Mouse (Mus musculus): ENCODE data around the gene Gm11232. TPM values are rescaled to one million over a fixed set of nuclear protein-coding genes. Genes with fewer than 3 reads are reported as not detected.

Gene Gm11232
- polyA plus RNA-seq, 2 experiments: 0.04 TPM; not detected in 1

DNA sequence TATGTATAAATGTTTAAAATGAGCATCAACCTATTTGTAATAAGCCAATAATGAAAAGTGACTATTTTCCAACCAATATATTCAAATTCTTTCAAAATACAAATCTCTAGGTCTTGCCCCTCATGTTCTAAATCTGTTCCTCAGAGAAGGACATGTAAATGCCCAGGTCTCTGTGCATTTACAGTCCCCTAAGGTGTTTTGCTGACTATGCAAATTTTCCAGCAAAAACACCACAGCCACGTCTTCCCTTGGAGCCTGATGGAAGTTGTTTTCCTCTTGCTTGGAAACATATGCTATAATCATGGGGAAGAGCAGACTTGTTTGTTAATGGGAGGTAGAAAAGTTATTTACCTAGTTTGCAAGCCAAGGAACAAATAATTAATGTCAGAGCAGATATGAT, 12.0 kb downstream of the Gm11232 start:
- TF ChIP-seq POLR2A (IDR thresholded peaks at IDR 0.05; ENCODE audit: borderline replicate concordance, extremely low read depth, insufficient read depth, insufficient read length): no peak
- WGBS: 36% methylated on average over 1 of the region's 1 CpGs
- Histone ChIP-seq H3K4me2 (replicated peaks; ENCODE audit: low read depth, low read length, severe bottlenecking) (no peak overlapping the region), H3K36me3 (ENCODE audit: control insufficient read depth, insufficient read depth, low read length) (no peaks in the 10 kb centered on the region), H3K4me3 (replicated peaks; ENCODE audit: low read length) (no peak overlapping the region), H3K9me3 (ENCODE audit: control insufficient read depth, low read length) (no peaks in the 10 kb centered on the region), H3K27ac (replicated peaks; ENCODE audit: low read depth, low read length) (no peak overlapping the region), H3K27me3 (ENCODE audit: control insufficient read depth, insufficient read depth, low read length) (no peaks in the 10 kb centered on the region), H3K9ac (ENCODE audit: low read depth, low read length, severe bottlenecking) (no peak overlapping the region), H3K4me1 (ENCODE audit: control insufficient read depth, insufficient read depth, low read length) (no peaks in the 10 kb centered on the region)
- DNase-seq (ENCODE audit: low spot score) (no peak), ATAC-seq (ENCODE audit: low FRiP score, low read depth) (no peak)

DNA sequence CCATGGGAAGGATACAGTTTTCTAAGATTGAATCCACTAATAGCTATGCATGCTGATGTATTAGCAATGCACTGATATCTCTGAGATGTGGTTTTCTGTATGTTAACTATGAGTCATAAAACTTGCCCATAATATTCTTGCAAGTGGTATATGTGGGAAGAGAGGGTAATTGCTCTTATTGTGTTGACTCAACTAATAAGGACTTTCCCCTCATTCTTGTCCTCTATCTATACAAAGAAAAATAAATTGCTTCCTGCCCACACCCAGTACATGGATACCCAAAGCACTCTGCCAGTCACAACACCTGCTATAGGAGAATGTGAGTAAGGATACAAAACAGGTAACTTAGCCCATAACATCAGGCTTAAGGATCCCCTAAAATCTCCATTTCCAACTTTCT, 21.2 kb downstream of the Gm11232 start:
- no peak overlapping the region for H3K27ac ChIP-seq (replicated peaks; ENCODE audit: low read depth, low read length)
- no peak for TF ChIP-seq POLR2A (IDR thresholded peaks at IDR 0.05; ENCODE audit: borderline replicate concordance, extremely low read depth, insufficient read depth, insufficient read length)
- DNase-seq (ENCODE audit: low spot score) (no peak), ATAC-seq (ENCODE audit: low FRiP score, low read depth) (no peak)
- H3K9ac ChIP-seq (ENCODE audit: low read depth, low read length, severe bottlenecking): no peak overlapping the region
- H3K4me3 ChIP-seq (replicated peaks; ENCODE audit: low read length): no peak overlapping the region
- no peaks in the 10 kb centered on the region for H3K4me1 ChIP-seq (ENCODE audit: control insufficient read depth, insufficient read depth, low read length)
- no peaks in the 10 kb centered on the region for H3K9me3 ChIP-seq (ENCODE audit: control insufficient read depth, low read length)
- H3K36me3 ChIP-seq (ENCODE audit: control insufficient read depth, insufficient read depth, low read length): no peaks in the 10 kb centered on the region
- no peaks in the 10 kb centered on the region for H3K27me3 ChIP-seq (ENCODE audit: control insufficient read depth, insufficient read depth, low read length)
- H3K4me2 ChIP-seq (replicated peaks; ENCODE audit: low read depth, low read length, severe bottlenecking): no peak overlapping the region

DNA sequence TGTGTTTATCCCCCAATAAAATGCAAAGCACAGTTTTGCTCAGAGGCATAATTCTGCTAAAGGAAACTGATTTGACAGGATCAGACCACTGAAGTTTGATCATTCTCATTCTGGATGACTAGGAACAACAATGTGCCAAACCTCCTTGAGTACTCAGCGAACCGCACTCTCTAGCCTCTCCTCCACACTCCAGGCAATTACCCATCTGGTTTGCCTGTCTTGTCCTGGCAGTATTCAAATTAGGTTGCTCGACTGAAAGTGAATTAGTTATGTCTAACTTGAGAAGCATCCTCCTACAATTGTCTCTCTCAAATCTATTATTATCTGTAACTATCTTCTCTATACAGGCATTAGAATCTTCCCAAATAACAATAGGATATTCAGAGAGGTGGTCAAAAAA, 22.5 kb downstream of the Gm11232 start:
- Histone ChIP-seq H3K36me3 (ENCODE audit: control insufficient read depth, insufficient read depth, low read length) (no peaks in the 10 kb centered on the region), H3K4me3 (replicated peaks; ENCODE audit: low read length) (no peak overlapping the region), H3K4me1 (ENCODE audit: control insufficient read depth, insufficient read depth, low read length) (no peaks in the 10 kb centered on the region), H3K27me3 (ENCODE audit: control insufficient read depth, insufficient read depth, low read length) (no peaks in the 10 kb centered on the region), H3K9me3 (ENCODE audit: control insufficient read depth, low read length) (no peaks in the 10 kb centered on the region), H3K27ac (replicated peaks; ENCODE audit: low read depth, low read length) (no peak overlapping the region), H3K9ac (ENCODE audit: low read depth, low read length, severe bottlenecking) (no peak overlapping the region), H3K4me2 (replicated peaks; ENCODE audit: low read depth, low read length, severe bottlenecking) (no peak overlapping the region)
- 73% methylated on average over 3 of the region's 3 CpGs for WGBS
- no peak for ATAC-seq (ENCODE audit: low FRiP score, low read depth)
- no peak for TF ChIP-seq POLR2A (IDR thresholded peaks at IDR 0.05; ENCODE audit: borderline replicate concordance, extremely low read depth, insufficient read depth, insufficient read length)
- no peak for DNase-seq (ENCODE audit: low spot score)

DNA sequence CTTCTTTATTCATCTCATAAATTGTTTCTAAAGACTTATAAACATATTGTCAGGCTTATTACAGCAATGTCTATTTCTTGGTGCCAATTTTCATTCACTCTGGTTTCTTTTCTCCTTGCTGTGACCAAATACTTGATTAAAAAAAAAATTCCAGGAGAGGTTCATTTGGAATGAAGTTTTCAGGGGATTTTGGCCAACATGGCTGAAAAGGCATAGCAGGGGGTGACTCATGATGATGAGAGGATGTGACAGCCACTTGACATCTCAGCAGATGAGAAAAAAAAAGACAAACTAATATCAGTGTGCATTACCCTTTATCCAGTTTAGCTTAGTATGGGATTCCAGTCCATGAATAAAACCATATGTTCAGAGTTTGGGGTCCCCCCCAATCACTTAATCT, 28.4 kb downstream of the Gm11232 start:
- Histone ChIP-seq H3K4me3 (replicated peaks; ENCODE audit: low read length) (no peak overlapping the region), H3K36me3 (ENCODE audit: control insufficient read depth, insufficient read depth, low read length) (no peaks in the 10 kb centered on the region), H3K27ac (replicated peaks; ENCODE audit: low read depth, low read length) (no peak overlapping the region), H3K9ac (ENCODE audit: low read depth, low read length, severe bottlenecking) (no peak overlapping the region), H3K4me1 (ENCODE audit: control insufficient read depth, insufficient read depth, low read length) (no peaks in the 10 kb centered on the region), H3K27me3 (ENCODE audit: control insufficient read depth, insufficient read depth, low read length) (no peaks in the 10 kb centered on the region), H3K9me3 (ENCODE audit: control insufficient read depth, low read length) (no peaks in the 10 kb centered on the region), H3K4me2 (replicated peaks; ENCODE audit: low read depth, low read length, severe bottlenecking) (no peak overlapping the region)
- no peak for TF ChIP-seq POLR2A (IDR thresholded peaks at IDR 0.05; ENCODE audit: borderline replicate concordance, extremely low read depth, insufficient read depth, insufficient read length)
- ATAC-seq (ENCODE audit: low FRiP score, low read depth) (no peak), DNase-seq (ENCODE audit: low spot score) (no peak)

DNA sequence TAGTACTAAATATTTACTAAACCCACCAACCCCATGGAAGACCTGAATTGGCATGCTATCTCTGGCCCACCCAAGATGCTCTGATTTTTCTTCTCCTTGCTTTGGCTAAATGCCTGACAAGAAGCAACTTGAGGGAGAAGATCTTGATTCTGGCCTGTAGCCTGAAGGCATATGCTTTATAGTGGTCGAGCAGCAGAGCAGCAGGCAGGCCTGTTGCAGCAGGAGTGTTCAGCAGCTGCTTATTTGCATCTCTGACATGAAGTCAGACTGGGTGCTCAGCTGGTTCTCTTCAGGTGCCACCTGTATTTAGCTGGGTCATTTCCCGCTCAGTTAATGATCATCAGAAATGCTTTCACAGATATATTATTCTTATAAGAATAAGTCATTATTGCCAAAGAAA, 30.2 kb downstream of the Gm11232 start:
- ATAC-seq (ENCODE audit: low FRiP score, low read depth) (no peak), DNase-seq (ENCODE audit: low spot score) (no peak)
- no peak overlapping the region for H3K4me3 ChIP-seq (replicated peaks; ENCODE audit: low read length)
- no peaks in the 10 kb centered on the region for H3K36me3 ChIP-seq (ENCODE audit: control insufficient read depth, insufficient read depth, low read length)
- H3K4me1 ChIP-seq (ENCODE audit: control insufficient read depth, insufficient read depth, low read length): no peaks in the 10 kb centered on the region
- H3K9ac ChIP-seq (ENCODE audit: low read depth, low read length, severe bottlenecking): no peak overlapping the region
- WGBS: 32% methylated on average over 2 of the region's 2 CpGs
- no peaks in the 10 kb centered on the region for H3K9me3 ChIP-seq (ENCODE audit: control insufficient read depth, low read length)
- no peak overlapping the region for H3K27ac ChIP-seq (replicated peaks; ENCODE audit: low read depth, low read length)
- H3K27me3 ChIP-seq (ENCODE audit: control insufficient read depth, insufficient read depth, low read length): no peaks in the 10 kb centered on the region
- H3K4me2 ChIP-seq (replicated peaks; ENCODE audit: low read depth, low read length, severe bottlenecking): no peak overlapping the region
- no peak for TF ChIP-seq POLR2A (IDR thresholded peaks at IDR 0.05; ENCODE audit: borderline replicate concordance, extremely low read depth, insufficient read depth, insufficient read length)

DNA sequence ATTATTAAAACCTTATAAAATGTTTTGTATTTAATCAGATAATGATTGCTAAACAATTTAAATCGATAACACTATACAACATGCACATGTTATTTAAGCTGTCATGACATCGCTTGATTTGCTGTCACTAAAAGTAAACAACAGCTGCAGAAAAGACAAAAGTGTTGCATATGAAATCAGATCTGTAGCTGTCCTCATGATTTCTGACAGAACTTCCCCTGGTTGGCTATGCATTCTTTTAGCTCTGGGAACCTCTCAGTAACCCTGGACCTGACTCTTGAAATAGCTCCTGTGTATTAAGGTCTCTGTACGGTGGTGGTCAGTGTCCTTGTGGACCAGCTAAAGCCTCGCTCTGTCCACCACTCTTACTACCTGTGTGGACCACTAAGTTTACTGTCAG, 30.7 kb downstream of the Gm11232 start:
- Histone ChIP-seq H3K36me3 (ENCODE audit: control insufficient read depth, insufficient read depth, low read length) (no peaks in the 10 kb centered on the region), H3K4me2 (replicated peaks; ENCODE audit: low read depth, low read length, severe bottlenecking) (no peak overlapping the region), H3K9me3 (ENCODE audit: control insufficient read depth, low read length) (no peaks in the 10 kb centered on the region), H3K27ac (replicated peaks; ENCODE audit: low read depth, low read length) (no peak overlapping the region), H3K9ac (ENCODE audit: low read depth, low read length, severe bottlenecking) (no peak overlapping the region), H3K27me3 (ENCODE audit: control insufficient read depth, insufficient read depth, low read length) (no peaks in the 10 kb centered on the region), H3K4me3 (replicated peaks; ENCODE audit: low read length) (no peak overlapping the region), H3K4me1 (ENCODE audit: control insufficient read depth, insufficient read depth, low read length) (no peaks in the 10 kb centered on the region)
- no peak for TF ChIP-seq POLR2A (IDR thresholded peaks at IDR 0.05; ENCODE audit: borderline replicate concordance, extremely low read depth, insufficient read depth, insufficient read length)
- ATAC-seq (ENCODE audit: low FRiP score, low read depth): no peak
- 80% methylated on average over 4 of the region's 4 CpGs for WGBS
- DNase-seq (ENCODE audit: low spot score): no peak

Data from limb, embryonic 14.5 days (tissue).